ENCODE assay signal across 22 mouse cellular contexts in the genomic region with DNA sequence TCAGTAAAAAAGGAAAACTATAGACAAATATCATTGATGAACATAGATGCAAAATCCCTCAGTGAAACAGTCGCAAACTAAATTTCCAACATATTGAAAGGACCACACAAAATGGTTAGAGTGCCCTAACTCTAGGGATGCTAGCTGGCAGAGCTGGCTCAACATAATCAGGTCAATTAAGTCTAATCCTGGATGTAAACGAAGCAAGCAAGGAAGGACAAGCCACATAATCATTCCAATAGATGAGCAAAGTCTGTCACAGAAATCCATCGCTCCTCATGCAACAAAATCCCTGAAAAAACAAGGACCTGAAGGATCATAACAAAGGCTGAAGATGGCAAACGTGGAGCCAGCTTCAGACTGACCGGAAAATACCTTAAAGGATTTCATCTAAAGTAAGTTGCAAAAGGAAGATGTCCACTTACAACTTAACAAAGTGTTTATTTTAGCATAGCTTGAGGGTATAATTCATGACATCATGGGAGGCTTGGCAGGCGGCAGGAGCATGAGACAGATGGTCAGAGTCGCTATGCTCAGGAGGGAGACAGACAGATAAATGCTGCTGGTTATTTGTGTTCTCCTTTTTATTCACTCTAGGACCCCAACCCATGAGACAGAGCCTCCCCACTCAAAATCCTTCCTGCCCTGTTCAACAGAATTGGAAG. TPM values are rescaled to one million over a fixed set of nuclear protein-coding genes. Genes with fewer than 3 reads are reported as not detected.
DNase-seq lines count a peak whose midpoint lies in the region; ATAC-seq and TF ChIP-seq lines count a peak whose summit lies in the region.
"Had no signal": no experiment of that assay in that cellular context is flagged by ENCODE, and none has a peak within 500 bp of the region (broad histone marks: within the 10 kb centered on the region; RNA-seq: fewer than 3 reads in every experiment).

No protein-coding gene starts in this region.

- no peaks in the 10 kb centered on the region for H3K36me3 ChIP-seq in heart, embryonic 12.5 days
- H3K36me3 ChIP-seq: forebrain, embryonic 15.5 days; hindbrain, embryonic 15.5 days; intestine, embryonic 15.5 days; midbrain, embryonic 15.5 days had no signal

- no peaks in the 10 kb centered on the region; the same call in 1 of the 2 replicates for H3K9me3 ChIP-seq in heart, embryonic 12.5 days (replicated peaks)
- H3K9me3 ChIP-seq: forebrain, embryonic 15.5 days; hindbrain, embryonic 15.5 days; intestine, embryonic 15.5 days; midbrain, embryonic 15.5 days had no signal

- H3K27me3 ChIP-seq in heart, embryonic 12.5 days (replicated peaks) = no peaks in the 10 kb centered on the region
- H3K27me3 ChIP-seq: forebrain, embryonic 15.5 days; hindbrain, embryonic 15.5 days; intestine, embryonic 15.5 days; megakaryocyte, embryonic 14.5 days; midbrain, embryonic 15.5 days had no signal

- no peak for TF ChIP-seq CTCF in layer of hippocampus, adult 2 months (conservative IDR thresholded peaks at IDR 0.05)

- no peak overlapping the region for H3K9ac ChIP-seq in heart, embryonic 12.5 days
- H3K9ac ChIP-seq: forebrain, embryonic 15.5 days; hindbrain, embryonic 15.5 days; intestine, embryonic 15.5 days; liver, embryonic 14.5 days; lung, embryonic 14.5 days; midbrain, embryonic 15.5 days had no signal

- peak in 1 of 2 experiments; percentile 20 for DNase-seq in layer of hippocampus, adult 2 months (ENCODE audit: low spot score in 2 of 2)
- DNase-seq in layer of hippocampus, adult 8-10 months (ENCODE audit: low spot score in 2 of 2) = no peak
- DNase-seq in brain, adult 2 months (ENCODE audit: low read depth, low spot score) = peak; percentile 89
- DNase-seq in cerebellum, adult 11 months = peak; percentile 54
- DNase-seq in cerebellum, adult 9-11 months = peak; percentile 77
- no peak for DNase-seq in lung, postnatal 25 days (ENCODE audit: low spot score)
- DNase-seq in heart, postnatal 4 days = no peak
- DNase-seq: adrenal gland, postnatal 10 days; gastrocnemius, postnatal 25 days; heart, adult 18-20 months; kidney, adult 8-10 months; kidney, postnatal 10 days; lung, embryonic 14.5 days; lung, postnatal 36 days had no signal

- H3K4me3 ChIP-seq in layer of hippocampus, adult 2 months = no peak overlapping the region
- H3K4me3 ChIP-seq in heart, embryonic 12.5 days = no peak overlapping the region
- H3K4me3 ChIP-seq: forebrain, embryonic 15.5 days; hindbrain, embryonic 15.5 days; intestine, embryonic 15.5 days; megakaryocyte, embryonic 14.5 days; midbrain, embryonic 15.5 days; myocyte had no signal

- H3K27ac ChIP-seq in layer of hippocampus, adult 2 months = peak overlapping the region; percentile 63; the same call in 1 of the 2 replicates
- no peak overlapping the region for H3K27ac ChIP-seq in heart, embryonic 12.5 days (ENCODE audit: poor library complexity, severe bottlenecking)
- H3K27ac ChIP-seq: forebrain, embryonic 15.5 days; hindbrain, embryonic 15.5 days; intestine, embryonic 15.5 days; liver, embryonic 14.5 days; midbrain, embryonic 15.5 days had no signal

- H3K4me1 ChIP-seq in heart, embryonic 12.5 days (replicated peaks) = no peaks in the 10 kb centered on the region
- H3K4me1 ChIP-seq: forebrain, embryonic 15.5 days; hindbrain, embryonic 15.5 days; intestine, embryonic 15.5 days; megakaryocyte, embryonic 14.5 days; midbrain, embryonic 15.5 days had no signal

- WGBS in heart, embryonic 12.5 days = 67% methylated on average over 7 of the region's 7 CpGs

- ATAC-seq in heart, embryonic 12.5 days (ENCODE audit: insufficient number of reproducible peaks, low FRiP score) = no peak
- ATAC-seq: forebrain, embryonic 15.5 days; intestine, embryonic 15.5 days; midbrain, embryonic 15.5 days had no signal

- no peak overlapping the region for H3K4me2 ChIP-seq in heart, embryonic 12.5 days
- H3K4me2 ChIP-seq: forebrain, embryonic 15.5 days; hindbrain, embryonic 15.5 days; intestine, embryonic 15.5 days; lung, embryonic 14.5 days; midbrain, embryonic 15.5 days had no signal

RNA-seq across cellular contexts. Expression of a gene that starts 15.6 kb away (rescaled TPM):
- 10 to 100 TPM; 26.6 to 32.8 TPM for total RNA-seq in layer of hippocampus, adult 2 months (2021)
- total RNA-seq in layer of hippocampus, adult 8-10 months (2022) = 10 to 100 TPM; 24.4 to 34.4 (median 26.4) TPM
- total RNA-seq in heart, postnatal 4 days (2021) = 1 to 10 TPM; 5.3 to 5.4 TPM
- 4.1 and 4.3 TPM in 2 replicates for polyA plus RNA-seq in heart, embryonic 12.5 days (2016; fragmentation: Nextera tagmentation; extraction: Ambion mirVana)
- polyA plus RNA-seq: myocyte had no signal

Comparison
In these comparisons a context has a peak if more than half of its experiments do, and no peak if none do; other contexts are left out.
1. DNase-seq: peak in brain, adult 2 months (single experiment), cerebellum, adult 11 months (single experiment) and cerebellum, adult 9-11 months (single experiment); none in layer of hippocampus, adult 8-10 months (0 of 2), lung, postnatal 25 days (single experiment) and heart, postnatal 4 days (single experiment).